Mouse (Mus musculus) heart, embryonic 11.5 days (tissue): Measurements from ENCODE around the gene Bmp2k. TPM values are rescaled to one million over a fixed set of nuclear protein-coding genes. Genes with fewer than 3 reads are reported as not detected.
"Not testable (repeated sequence)": the region's sequence is repeated elsewhere in the genome, so short reads cannot be mapped to it uniquely, and the experiment has no call there.

Source experiments
- ATAC-seq: fragments of 200-750 bp; cut with Nextera tagmentation; replicated peaks from 2 replicates; pipeline ENCODE4 v1.8.0; 2017; ENCODE audit warnings: moderate library complexity; ENCODE audit not compliant: insufficient number of reproducible peaks, low FRiP score, low TSS enrichment
- H3K27ac ChIP-seq: fragments of 300-500 bp; sonication (generic); 2 replicates; pipeline ENCODE4 v1.5.1; 2014; ENCODE audit warnings: mild to moderate bottlenecking, low read depth, low read length
- H3K27me3 ChIP-seq: fragments of 300-500 bp; sonication (generic); 2 replicates; pipeline ENCODE4 v1.6.1; 2014; ENCODE audit warnings: mild to moderate bottlenecking, low read length, mixed read lengths; ENCODE audit not compliant: control insufficient read depth, insufficient read depth
- H3K36me3 ChIP-seq: fragments of 300-500 bp; sonication (generic); 2 replicates; pipeline ENCODE4 v1.6.1; 2014; ENCODE audit warnings: mild to moderate bottlenecking, low read length, moderate library complexity, mixed read lengths; ENCODE audit not compliant: control insufficient read depth, insufficient read depth
- H3K4me1 ChIP-seq: fragments of 300-500 bp; sonication (generic); 2 replicates; pipeline ENCODE4 v1.6.1; 2014; ENCODE audit warnings: low read length; ENCODE audit not compliant: control insufficient read depth, insufficient read depth
- H3K4me2 ChIP-seq: fragments of 300-500 bp; sonication (generic); 2 replicates; pipeline ENCODE4 v1.6.1; 2014; ENCODE audit warnings: mild to moderate bottlenecking, moderate library complexity
- H3K4me3 ChIP-seq: fragments of 300-500 bp; sonication (generic); 2 replicates; pipeline ENCODE4 v1.5.1; 2014; ENCODE audit warnings: low read depth, low read length
- H3K9ac ChIP-seq: fragments of 300-500 bp; sonication (generic); 2 replicates; pipeline ENCODE4 v1.6.1; 2014; ENCODE audit warnings: mild to moderate bottlenecking, low read depth, low read length, moderate library complexity
- H3K9me3 ChIP-seq: fragments of 300-500 bp; sonication (generic); replicated peaks from 2 replicates; pipeline ENCODE4 v1.6.1; 2016; ENCODE audit warnings: low read length; ENCODE audit not compliant: control insufficient read depth
- WGBS: fragments of 180-500 bp; shearing (Covaris S2); extraction: QIAGEN DNeasy Blood & Tissue Kit; methylation state at CpG from one replicate; pipeline ENCODE4 v1.1.7; 2014; ENCODE audit not compliant: insufficient replicate concordance; 5-methylcytosine and 5-hydroxymethylcytosine counted together
- polyA plus RNA-seq: library from polyadenylated mRNA; unstranded; fragments of >200 nt; fragmentation: Nextera tagmentation; extraction: Ambion mirVana; gene quantifications from 2 replicates; pipeline ENCODE4 v1.2.1, GENCODE M21; 2014

Bmp2k gene
- polyA plus RNA-seq, 1 experiment from 2014 or later: 12.7 TPM

GRCm38 (mm10) chr5:97009140-97009539 is 11.7 kb downstream of the Bmp2k start:
- H3K36me3 ChIP-seq, H3K4me2 ChIP-seq, H3K27ac ChIP-seq, H3K9me3 ChIP-seq, H3K27me3 ChIP-seq, H3K4me3 ChIP-seq, H3K9ac ChIP-seq, ATAC-seq, H3K4me1 ChIP-seq: not testable (repeated sequence)
- WGBS: 84% methylated on average over 10 of the region's 10 CpGs

- Histone ChIP-seq H3K27ac (0 out of 2 replicates have a peak overlapping the region, but pooled peaks have one; percentile 3), H3K9me3 (no peaks in the 10 kb centered on the region), H3K9ac (no peak overlapping the region), H3K27me3 (no peaks in the 10 kb centered on the region), H3K4me3 (no peak overlapping the region), H3K4me1 (peaks cover 6% of the 10 kb centered on the region), H3K4me2 (peak overlapping the region; percentile 29; the same call in 1 of the 2 replicates), H3K36me3 (no peaks in the 10 kb centered on the region)
- 73% methylated on average over 11 of the region's 11 CpGs for WGBS
- ATAC-seq: no peak
Measured at GRCm38 (mm10) chr5:97009601-97010335, 12.3 kb downstream of the Bmp2k start.

GRCm38 (mm10) chr5:97015781-97016508 is 18.5 kb downstream of the Bmp2k start:
- Histone ChIP-seq H3K27me3 (no peaks in the 10 kb centered on the region), H3K9me3 (no peaks in the 10 kb centered on the region), H3K27ac (no peak overlapping the region), H3K4me3 (no peak overlapping the region), H3K9ac (no peak overlapping the region), H3K4me1 (peaks cover 13% of the 10 kb centered on the region), H3K36me3 (no peaks in the 10 kb centered on the region), H3K4me2 (no peak overlapping the region)
- WGBS: 87% methylated on average over 11 of the region's 11 CpGs
- no peak for ATAC-seq

- 73% methylated on average over 9 of the region's 9 CpGs for WGBS
- Histone ChIP-seq H3K36me3 (no peaks in the 10 kb centered on the region), H3K27ac (no peak overlapping the region), H3K9ac (no peak overlapping the region), H3K27me3 (no peaks in the 10 kb centered on the region), H3K9me3 (no peaks in the 10 kb centered on the region), H3K4me3 (no peak overlapping the region), H3K4me2 (no peak overlapping the region), H3K4me1 (peaks cover 13% of the 10 kb centered on the region)
- no peak for ATAC-seq
Measured at GRCm38 (mm10) chr5:97016842-97017577, 19.5 kb downstream of the Bmp2k start.

GRCm38 (mm10) chr5:97022305-97023278 is 25.1 kb downstream of the Bmp2k start:
- 44% methylated on average over 15 of the region's 15 CpGs for WGBS
- no peaks in the 10 kb centered on the region for H3K27me3 ChIP-seq
- H3K9me3 ChIP-seq: no peaks in the 10 kb centered on the region
- H3K36me3 ChIP-seq: no peaks in the 10 kb centered on the region
- no peak overlapping the region for H3K9ac ChIP-seq
- peaks cover 6% of the 10 kb centered on the region for H3K4me1 ChIP-seq
- no peak overlapping the region for H3K4me3 ChIP-seq
- H3K27ac ChIP-seq: no peak overlapping the region
- no peak overlapping the region for H3K4me2 ChIP-seq
- ATAC-seq: peak; percentile 46; the same call in 1 of the 2 replicates

- Histone ChIP-seq H3K9ac (no peak overlapping the region), H3K4me2 (no peak overlapping the region), H3K27ac (no peak overlapping the region), H3K27me3 (no peaks in the 10 kb centered on the region), H3K9me3 (no peaks in the 10 kb centered on the region), H3K36me3 (no peaks in the 10 kb centered on the region), H3K4me1 (peaks cover 8% of the 10 kb centered on the region), H3K4me3 (no peak overlapping the region)
- no peak for ATAC-seq
- WGBS: 83% methylated on average over 5 of the region's 5 CpGs
Measured at GRCm38 (mm10) chr5:97024834-97025233, 27.3 kb downstream of the Bmp2k start.

GRCm38 (mm10) chr5:97025650-97026049 is 28.2 kb downstream of the Bmp2k start:
- no peak overlapping the region for H3K4me3 ChIP-seq
- 87% methylated on average over 6 of the region's 6 CpGs for WGBS
- H3K27me3 ChIP-seq: no peaks in the 10 kb centered on the region
- no peak overlapping the region for H3K9ac ChIP-seq
- ATAC-seq: no peak
- no peaks in the 10 kb centered on the region for H3K9me3 ChIP-seq
- no peak overlapping the region for H3K4me2 ChIP-seq
- no peaks in the 10 kb centered on the region for H3K36me3 ChIP-seq
- H3K27ac ChIP-seq: no peak overlapping the region
- H3K4me1 ChIP-seq: peaks cover 9% of the 10 kb centered on the region

GRCm38 (mm10) chr5:97028004-97028403 is 30.5 kb downstream of the Bmp2k start:
- ATAC-seq: no peak
- H3K27me3 ChIP-seq: no peaks in the 10 kb centered on the region
- no peaks in the 10 kb centered on the region for H3K36me3 ChIP-seq
- no peak overlapping the region for H3K9ac ChIP-seq
- no peak overlapping the region for H3K4me3 ChIP-seq
- no peak overlapping the region for H3K4me2 ChIP-seq
- H3K27ac ChIP-seq: no peak overlapping the region
- no peaks in the 10 kb centered on the region for H3K9me3 ChIP-seq
- 90% methylated on average over 8 of the region's 8 CpGs for WGBS
- peaks cover 3% of the 10 kb centered on the region; the same call in 1 of the 2 replicates for H3K4me1 ChIP-seq
